Mouse (Mus musculus) neural tube, embryonic 13.5 days (tissue): Measurements from ENCODE around the gene Fgf9. TPM values are rescaled to one million over a fixed set of nuclear protein-coding genes. Genes with fewer than 3 reads are reported as not detected.

ENCODE experiments used
- ATAC-seq: fragments of 200-750 bp; cut with Nextera tagmentation; 2 replicates; pipeline ENCODE4 v1.8.0; 2017; ENCODE audit warnings: low read depth, mild to moderate bottlenecking, moderate TSS enrichment, moderate library complexity
- H3K27ac ChIP-seq: fragments of 300-500 bp; sonication (generic); replicated peaks from 2 replicates; pipeline ENCODE4 v1.5.1; 2015; ENCODE audit warnings: moderate library complexity, mild to moderate bottlenecking, inconsistent platforms
- H3K27me3 ChIP-seq: fragments of 300-500 bp; sonication (generic); 2 replicates; pipeline ENCODE4 v1.6.1; 2015; ENCODE audit warnings: mild to moderate bottlenecking, inconsistent platforms
- H3K36me3 ChIP-seq: fragments of 300-500 bp; sonication (generic); 2 replicates; pipeline ENCODE4 v1.6.1; 2015; ENCODE audit warnings: mild to moderate bottlenecking, inconsistent platforms
- H3K4me1 ChIP-seq: fragments of 300-500 bp; sonication (generic); replicated peaks from 2 replicates; pipeline ENCODE4 v1.6.1; 2015; ENCODE audit warnings: inconsistent platforms
- H3K4me2 ChIP-seq: fragments of 300-500 bp; sonication (generic); 2 replicates; pipeline ENCODE4 v1.6.1; 2015; ENCODE audit warnings: inconsistent platforms, mild to moderate bottlenecking, moderate library complexity
- H3K4me3 ChIP-seq: fragments of 300-500 bp; sonication (generic); 2 replicates; pipeline ENCODE4 v1.5.1; 2015; ENCODE audit warnings: mild to moderate bottlenecking, inconsistent platforms
- H3K9ac ChIP-seq: fragments of 300-500 bp; sonication (generic); 2 replicates; pipeline ENCODE4 v1.6.1; 2015; ENCODE audit warnings: moderate library complexity, mild to moderate bottlenecking, inconsistent platforms
- H3K9me3 ChIP-seq: fragments of 300-500 bp; sonication (generic); 2 replicates; pipeline ENCODE4 v1.6.1; 2016; ENCODE audit warnings: inconsistent platforms
- WGBS: fragments of 180-500 bp; shearing (Covaris S2); methylation state at CpG from one replicate; pipeline ENCODE4 v1.1.7; 2015; 5-methylcytosine and 5-hydroxymethylcytosine counted together
- polyA plus RNA-seq: library from polyadenylated mRNA; unstranded; fragments of >200 nt; fragmentation: Nextera tagmentation; extraction: Ambion mirVana; gene quantifications from 2 replicates; pipeline ENCODE4 v1.2.1, GENCODE M21; 2015

The Fgf9 gene
- polyA plus RNA-seq, 1 experiment from 2014 or later = 13.0 TPM

GRCm38 (mm10) chr14:58101298-58101697 is 31.0 kb downstream of the Fgf9 start:
- Histone ChIP-seq H3K4me2 (no peak overlapping the region), H3K27ac (peak overlapping the region; percentile 15; the same call in 1 of the 2 replicates), H3K4me3 (no peak overlapping the region), H3K9ac (no peak overlapping the region), H3K27me3 (no peaks in the 10 kb centered on the region), H3K36me3 (no peaks in the 10 kb centered on the region), H3K4me1 (peaks cover 19% of the 10 kb centered on the region), H3K9me3 (no peaks in the 10 kb centered on the region)
- 5% methylated on average over 6 of the region's 6 CpGs for WGBS
- peak; percentile 91 for ATAC-seq

GRCm38 (mm10) chr14:58104266-58104665 is 33.9 kb downstream of the Fgf9 start:
- Histone ChIP-seq H3K4me2 (no peak overlapping the region), H3K36me3 (no peaks in the 10 kb centered on the region), H3K9ac (no peak overlapping the region), H3K4me1 (peaks cover 19% of the 10 kb centered on the region), H3K4me3 (no peak overlapping the region), H3K9me3 (no peaks in the 10 kb centered on the region), H3K27ac (no peak overlapping the region), H3K27me3 (no peaks in the 10 kb centered on the region)
- WGBS = 69% methylated on average over 8 of the region's 8 CpGs
- no peak for ATAC-seq

- Histone ChIP-seq H3K9ac (no peak overlapping the region), H3K27me3 (no peaks in the 10 kb centered on the region), H3K36me3 (no peaks in the 10 kb centered on the region), H3K4me3 (no peak overlapping the region), H3K4me2 (no peak overlapping the region), H3K4me1 (peaks cover 19% of the 10 kb centered on the region), H3K27ac (no peak overlapping the region), H3K9me3 (no peaks in the 10 kb centered on the region)
- 83% methylated on average over 5 of the region's 5 CpGs for WGBS
- ATAC-seq = no peak
Measured at GRCm38 (mm10) chr14:58105596-58105995, 35.2 kb downstream of the Fgf9 start.

- no peaks in the 10 kb centered on the region for H3K9me3 ChIP-seq
- no peak overlapping the region for H3K27ac ChIP-seq
- no peak for ATAC-seq
- no peaks in the 10 kb centered on the region for H3K27me3 ChIP-seq
- H3K9ac ChIP-seq = no peak overlapping the region
- no peak overlapping the region for H3K4me2 ChIP-seq
- H3K36me3 ChIP-seq = no peaks in the 10 kb centered on the region
- WGBS = 71% methylated on average over 9 of the region's 9 CpGs
- H3K4me3 ChIP-seq = no peak overlapping the region
- H3K4me1 ChIP-seq = peaks cover 5% of the 10 kb centered on the region
Measured at GRCm38 (mm10) chr14:58109601-58110000, 39.3 kb downstream of the Fgf9 start.

GRCm38 (mm10) chr14:58111562-58111961 is 41.2 kb downstream of the Fgf9 start:
- no peak overlapping the region for H3K9ac ChIP-seq
- no peak overlapping the region for H3K4me2 ChIP-seq
- no peaks in the 10 kb centered on the region for H3K36me3 ChIP-seq
- no peak overlapping the region for H3K27ac ChIP-seq
- no peaks in the 10 kb centered on the region for H3K27me3 ChIP-seq
- 92% methylated on average over 10 of the region's 10 CpGs for WGBS
- no peak for ATAC-seq
- H3K4me3 ChIP-seq = no peak overlapping the region
- no peaks in the 10 kb centered on the region for H3K9me3 ChIP-seq
- peaks cover 5% of the 10 kb centered on the region for H3K4me1 ChIP-seq

- Histone ChIP-seq H3K9ac (no peak overlapping the region), H3K4me3 (no peak overlapping the region), H3K36me3 (no peaks in the 10 kb centered on the region), H3K9me3 (no peaks in the 10 kb centered on the region), H3K27ac (no peak overlapping the region), H3K4me1 (peaks cover 5% of the 10 kb centered on the region), H3K4me2 (no peak overlapping the region), H3K27me3 (no peaks in the 10 kb centered on the region)
- 74% methylated on average over 3 of the region's 3 CpGs for WGBS
- no peak for ATAC-seq
Measured at GRCm38 (mm10) chr14:58112341-58112740, 42.0 kb downstream of the Fgf9 start.

GRCm38 (mm10) chr14:58113180-58113579 is 42.8 kb downstream of the Fgf9 start:
- H3K9ac ChIP-seq = no peak overlapping the region
- WGBS = 36% methylated on average over 6 of the region's 6 CpGs
- H3K27me3 ChIP-seq = no peaks in the 10 kb centered on the region
- no peaks in the 10 kb centered on the region for H3K36me3 ChIP-seq
- H3K9me3 ChIP-seq = no peaks in the 10 kb centered on the region; the same call in 1 of the 2 replicates
- no peak overlapping the region for H3K27ac ChIP-seq
- H3K4me3 ChIP-seq = no peak overlapping the region
- ATAC-seq = no peak
- H3K4me1 ChIP-seq = peaks cover 5% of the 10 kb centered on the region
- H3K4me2 ChIP-seq = no peak overlapping the region

GRCm38 (mm10) chr14:58114146-58114545 is 43.8 kb downstream of the Fgf9 start:
- Histone ChIP-seq H3K27ac (no peak overlapping the region), H3K9me3 (no peaks in the 10 kb centered on the region; the same call in 1 of the 2 replicates), H3K4me1 (peaks cover 5% of the 10 kb centered on the region), H3K9ac (no peak overlapping the region), H3K4me3 (no peak overlapping the region), H3K4me2 (no peak overlapping the region), H3K36me3 (no peaks in the 10 kb centered on the region), H3K27me3 (no peaks in the 10 kb centered on the region)
- 77% methylated on average over 2 of the region's 2 CpGs for WGBS
- ATAC-seq = no peak

- no peak overlapping the region for H3K4me2 ChIP-seq
- H3K4me3 ChIP-seq = no peak overlapping the region
- H3K9ac ChIP-seq = no peak overlapping the region
- H3K4me1 ChIP-seq = no peaks in the 10 kb centered on the region
- no peaks in the 10 kb centered on the region for H3K27me3 ChIP-seq
- ATAC-seq = no peak
- no peaks in the 10 kb centered on the region for H3K36me3 ChIP-seq
- H3K27ac ChIP-seq = no peak overlapping the region
- no peaks in the 10 kb centered on the region for H3K9me3 ChIP-seq
Measured at GRCm38 (mm10) chr14:58124625-58125024, 54.3 kb downstream of the Fgf9 start.

GRCm38 (mm10) chr14:58126508-58126907 is 56.2 kb downstream of the Fgf9 start:
- no peak overlapping the region for H3K4me2 ChIP-seq
- H3K4me3 ChIP-seq = no peak overlapping the region
- WGBS = 91% methylated on average over 10 of the region's 10 CpGs
- no peak for ATAC-seq
- H3K27me3 ChIP-seq = no peaks in the 10 kb centered on the region
- no peak overlapping the region for H3K27ac ChIP-seq
- H3K9ac ChIP-seq = no peak overlapping the region
- no peaks in the 10 kb centered on the region for H3K9me3 ChIP-seq
- H3K4me1 ChIP-seq = no peaks in the 10 kb centered on the region
- no peaks in the 10 kb centered on the region for H3K36me3 ChIP-seq

GRCm38 (mm10) chr14:58139506-58140055 is 69.2 kb downstream of the Fgf9 start:
- ATAC-seq = no peak
- Histone ChIP-seq H3K9me3 (no peaks in the 10 kb centered on the region), H3K9ac (no peak overlapping the region), H3K4me1 (no peaks in the 10 kb centered on the region), H3K27me3 (no peaks in the 10 kb centered on the region), H3K4me2 (no peak overlapping the region), H3K36me3 (no peaks in the 10 kb centered on the region), H3K4me3 (no peak overlapping the region), H3K27ac (no peak overlapping the region)
- 83% methylated on average over 1 of the region's 1 CpGs for WGBS

- H3K9me3 ChIP-seq = no peaks in the 10 kb centered on the region
- peak; percentile 80 for ATAC-seq
- peak overlapping the region; percentile 33 for H3K4me2 ChIP-seq
- peaks cover 17% of the 10 kb centered on the region for H3K4me1 ChIP-seq
- no peaks in the 10 kb centered on the region for H3K27me3 ChIP-seq
- WGBS = 58% methylated on average over 23 of the region's 23 CpGs
- no peak overlapping the region for H3K27ac ChIP-seq
- H3K36me3 ChIP-seq = no peaks in the 10 kb centered on the region
- no peak overlapping the region for H3K4me3 ChIP-seq
- H3K9ac ChIP-seq = no peak overlapping the region
Measured at GRCm38 (mm10) chr14:58149637-58150470, 79.5 kb downstream of the Fgf9 start.

GRCm38 (mm10) chr14:58150471-58150855 is 80.1 kb downstream of the Fgf9 start:
- no peaks in the 10 kb centered on the region for H3K27me3 ChIP-seq
- no peak overlapping the region for H3K4me3 ChIP-seq
- no peak overlapping the region for H3K27ac ChIP-seq
- no peaks in the 10 kb centered on the region for H3K36me3 ChIP-seq
- H3K9me3 ChIP-seq = no peaks in the 10 kb centered on the region
- peak overlapping the region; percentile 33 for H3K4me2 ChIP-seq
- ATAC-seq = no peak
- 72% methylated on average over 13 of the region's 13 CpGs for WGBS
- peaks cover 17% of the 10 kb centered on the region for H3K4me1 ChIP-seq
- H3K9ac ChIP-seq = no peak overlapping the region
